Mouse (Mus musculus) CH12.LX (cell line): ENCODE measurements around the gene Fam243. TPM values are rescaled to one million over a fixed set of nuclear protein-coding genes. Genes with fewer than 3 reads are reported as not detected.

Experiments
- DNase-seq: peaks from one replicate; pipeline ENCODE4 v3.0.0-alpha.2; 2013; ENCODE audit errors: extremely low read depth
- H3K27ac ChIP-seq: 2 replicates; pipeline ENCODE4 v1.5.1; 2012; ENCODE audit warnings: low read depth, mild to moderate bottlenecking, control low read depth, moderate library complexity; ENCODE audit not compliant: insufficient read depth
- H3K27me3 ChIP-seq: replicated peaks from 2 replicates; pipeline ENCODE3; 2012; ENCODE audit warnings: inconsistent platforms
- H3K36me3 ChIP-seq, 2 experiments: replicated peaks in 1 of 2; 2 replicates each; pipeline versions ENCODE3 to v1.6.1; 2012; ENCODE audit warnings: inconsistent platforms in 1 of 2, low read length in 1 of 2, mild to moderate bottlenecking in 1 of 2, mixed read lengths in 1 of 2, moderate library complexity in 1 of 2; ENCODE audit not compliant: control insufficient read depth in 1 of 2, insufficient read depth in 1 of 2
- H3K4me1 ChIP-seq, 2 experiments: 2 replicates each; pipeline ENCODE4 v1.6.1; 2012; ENCODE audit warnings: inconsistent platforms in 1 of 2, moderate library complexity in 1 of 2; ENCODE audit not compliant: insufficient read depth in 2 of 2, control insufficient read depth in 1 of 2
- H3K4me2 ChIP-seq: 2 replicates; pipeline ENCODE4 v1.6.1; 2012; ENCODE audit warnings: low read depth, mild to moderate bottlenecking, control low read depth; ENCODE audit not compliant: poor library complexity, insufficient read depth, severe bottlenecking
- H3K4me3 ChIP-seq, 3 experiments: fragments of 150-350 bp in 1 of 3; sonication (generic) in 1 of 3; replicated peaks in 1 of 3; 2 replicates each; pipeline versions ENCODE3 to v1.5.1; 2011 to 2012; ENCODE audit warnings: low read depth in 2 of 3, low read length in 2 of 3, mild to moderate bottlenecking in 2 of 3, moderate library complexity in 2 of 3, control low read depth in 1 of 3, improper control_type of control experiment in 1 of 3, inconsistent platforms in 1 of 3, mixed read lengths in 1 of 3; ENCODE audit not compliant: poor library complexity in 1 of 3
- H3K79me2 ChIP-seq: replicated peaks from 2 replicates; pipeline ENCODE4 v1.6.1; 2012; ENCODE audit warnings: mild to moderate bottlenecking, moderate library complexity; ENCODE audit not compliant: control insufficient read depth, poor library complexity, insufficient read depth, severe bottlenecking; ENCODE audit errors: extremely low read depth
- H3K9ac ChIP-seq: 2 replicates; pipeline ENCODE4 v1.6.1; 2012; ENCODE audit warnings: low read depth, mild to moderate bottlenecking, control low read depth, moderate library complexity; ENCODE audit not compliant: insufficient read depth
- H3K9me3 ChIP-seq: replicated peaks from 2 replicates; pipeline ENCODE3; 2012; ENCODE audit warnings: low read length, inconsistent platforms, mixed read lengths
- BHLHE40 ChIP-seq: IDR thresholded peaks from 2 replicates; pipeline ENCODE4 v1.6.1; 2011; ENCODE audit warnings: mild to moderate bottlenecking, low read depth, low read length, improper control_type of control experiment
- CTCF ChIP-seq, 2 experiments: IDR thresholded peaks in 1 of 2; conservative IDR thresholded peaks in 1 of 2; 2 replicates each; pipeline ENCODE4 v1.5.1; 2011 to 2012; ENCODE audit warnings: low read depth in 2 of 2, low read length in 2 of 2, improper control_type of control experiment in 1 of 2, inconsistent platforms in 1 of 2, mild to moderate bottlenecking in 1 of 2, moderate library complexity in 1 of 2
- ELF1 ChIP-seq: IDR thresholded peaks from 2 replicates; pipeline ENCODE4 v1.6.1; 2014; ENCODE audit warnings: low read depth, mild to moderate bottlenecking, inconsistent platforms, low read length, improper control_type of control experiment
- ETS1 ChIP-seq: conservative IDR thresholded peaks from 2 replicates; pipeline ENCODE4 v1.6.1; 2012; ENCODE audit warnings: low read depth, mild to moderate bottlenecking, inconsistent platforms, low read length, improper control_type of control experiment, moderate library complexity
- HCFC1 ChIP-seq: IDR thresholded peaks from 2 replicates; pipeline ENCODE4 v1.6.1; 2012; ENCODE audit warnings: low read depth, mild to moderate bottlenecking, inconsistent platforms, low read length, improper control_type of control experiment
- IRF4 ChIP-seq: IDR thresholded peaks from 2 replicates; pipeline ENCODE4 v1.6.1; 2014; ENCODE audit warnings: low read depth, mild to moderate bottlenecking, inconsistent platforms, low read length, improper control_type of control experiment
- JUN ChIP-seq: IDR thresholded peaks from 2 replicates; pipeline ENCODE4 v1.6.1; 2011; ENCODE audit warnings: low read depth, mild to moderate bottlenecking, low read length, improper control_type of control experiment, moderate library complexity; ENCODE audit not compliant: insufficient read depth
- JUND ChIP-seq: conservative IDR thresholded peaks from 2 replicates; pipeline ENCODE4 v1.6.1; 2011; ENCODE audit warnings: low read depth, low read length, improper control_type of control experiment
- MAFK ChIP-seq: IDR thresholded peaks from 2 replicates; pipeline ENCODE4 v1.6.1; 2011; ENCODE audit warnings: low read length, improper control_type of control experiment; ENCODE audit not compliant: insufficient replicate concordance
- MEF2A ChIP-seq: IDR thresholded peaks from 2 replicates; pipeline ENCODE4 v1.6.1; 2014; ENCODE audit warnings: low read depth, mild to moderate bottlenecking, inconsistent platforms, low read length, improper control_type of control experiment, borderline replicate concordance
- NELFE ChIP-seq: IDR thresholded peaks from 2 replicates; pipeline ENCODE4 v1.6.1; 2011; ENCODE audit warnings: low read depth, low read length, improper control_type of control experiment
- PAX5 ChIP-seq: IDR thresholded peaks from 2 replicates; pipeline ENCODE4 v1.6.1; 2012; ENCODE audit warnings: low read length, inconsistent platforms, mixed read lengths
- RCOR1 ChIP-seq: conservative IDR thresholded peaks from 2 replicates; pipeline ENCODE4 v1.6.1; 2012; ENCODE audit warnings: low read depth, mild to moderate bottlenecking, inconsistent platforms, low read length, improper control_type of control experiment
- SIN3A ChIP-seq: IDR thresholded peaks from 2 replicates; pipeline ENCODE4 v1.6.1; 2012; ENCODE audit warnings: low read length, improper control_type of control experiment, inconsistent platforms
- TBP ChIP-seq: conservative IDR thresholded peaks from 2 replicates; pipeline ENCODE4 v1.6.1; 2011; ENCODE audit warnings: low read depth, low read length, improper control_type of control experiment
- TCF12 ChIP-seq: IDR thresholded peaks from 2 replicates; pipeline ENCODE4 v1.6.1; 2014; ENCODE audit warnings: low read depth, mild to moderate bottlenecking, inconsistent platforms, low read length, improper control_type of control experiment
- USF2 ChIP-seq: conservative IDR thresholded peaks from 2 replicates; pipeline ENCODE4 v1.6.1; 2011; ENCODE audit warnings: low read depth, low read length, improper control_type of control experiment
- ZC3H11A ChIP-seq: IDR thresholded peaks from 2 replicates; pipeline ENCODE4 v1.6.1; 2012; ENCODE audit warnings: low read depth, mild to moderate bottlenecking, inconsistent platforms, low read length, improper control_type of control experiment
- ZNF384 ChIP-seq: IDR thresholded peaks from 2 replicates; pipeline ENCODE4 v1.6.1; 2012; ENCODE audit warnings: low read depth, low read length, improper control_type of control experiment, inconsistent platforms
- dilution Hi-C: fragments of 300-500 bp; cut with MboI; formaldehyde crosslinking; loops from 2 replicates; pipeline ENCODE4 v1.14.3; 2020; ENCODE audit warnings: low sequenced_read_pairs; ENCODE audit not compliant: extremely low pct_unique_long_range_greater_than_20kb, extremely low pct_ligation_motif_present
- in situ Hi-C: fragments of 300-500 bp; cut with MboI; formaldehyde crosslinking; loops from 3 replicates; pipeline ENCODE4 v1.14.3; 2019; ENCODE audit warnings: low sequenced_read_pairs, low pct_ligation_motif_present, low pct_unique_long_range_greater_than_20kb, mixed read lengths
- polyA plus RNA-seq: library from polyadenylated mRNA; unstranded; fragments of >175 nt; gene quantifications from 2 replicates; pipeline ENCODE4 v1.2.1, GENCODE M21; 2012; ENCODE audit warnings: low read depth; ENCODE audit not compliant: insufficient read length
- total RNA-seq, 2 experiments: library from RNA; depleted of rRNA; stranded (reverse); fragments of 300-350 nt in 1 of 2; fragments of >200 nt in 1 of 2; gene quantifications; 2 replicates each; pipeline ENCODE4 v1.2.3; 2012 to 2014

Gene Fam243
- total and polyA plus RNA-seq, 3 experiments = not detected

- Histone ChIP-seq H3K79me2 (no peaks in the 10 kb centered on the region), H3K4me2 (no peak overlapping the region), H3K9me3 (no peaks in the 10 kb centered on the region), H3K4me3 (no peak overlapping the region), H3K9ac (no peak overlapping the region), H3K27me3 (peaks cover 7% of the 10 kb centered on the region), H3K4me1 (peaks cover 5 to 15% of the 10 kb centered on the region in 2 experiments)
- dilution Hi-C loops = no loop called here
- in situ Hi-C loops = loop anchor here (25.0 kb wide), 2 partner anchors 583 to 933 kb away; partner anchors contain the start of gene Ifnar2
- no peak for TF ChIP-seq SIN3A
- TF ChIP-seq BHLHE40 = no peak
- TF ChIP-seq IRF4 = no peak
- no peak for TF ChIP-seq ETS1
- TF ChIP-seq CTCF (conservative IDR thresholded peaks at IDR 0.05 in 1 of 2, IDR thresholded peaks at IDR 0.05 in 1 of 2; ENCODE audit: low read depth in 2 of 2, low read length in 2 of 2) = no peak
- no peak for TF ChIP-seq ELF1
- no peak for TF ChIP-seq JUND
- TF ChIP-seq PAX5 = no peak
- no peak for TF ChIP-seq USF2
- TF ChIP-seq TCF12 = no peak
- TF ChIP-seq ZNF384 = no peak
- TF ChIP-seq MEF2A = no peak
- no peak for TF ChIP-seq RCOR1
- TF ChIP-seq TBP = no peak
- no peak for TF ChIP-seq JUN
- TF ChIP-seq ZC3H11A = no peak
- no peak for TF ChIP-seq NELFE
- TF ChIP-seq, all 38 proteins: peak for 0
- H3K27ac ChIP-seq = no peak overlapping the region
- no peak for DNase-seq
- no peaks in the 10 kb centered on the region for H3K36me3 ChIP-seq
Measured at GRCm38 (mm10) chr16:92295328-92295727, 25.9 kb downstream of the Fam243 start.

DNA sequence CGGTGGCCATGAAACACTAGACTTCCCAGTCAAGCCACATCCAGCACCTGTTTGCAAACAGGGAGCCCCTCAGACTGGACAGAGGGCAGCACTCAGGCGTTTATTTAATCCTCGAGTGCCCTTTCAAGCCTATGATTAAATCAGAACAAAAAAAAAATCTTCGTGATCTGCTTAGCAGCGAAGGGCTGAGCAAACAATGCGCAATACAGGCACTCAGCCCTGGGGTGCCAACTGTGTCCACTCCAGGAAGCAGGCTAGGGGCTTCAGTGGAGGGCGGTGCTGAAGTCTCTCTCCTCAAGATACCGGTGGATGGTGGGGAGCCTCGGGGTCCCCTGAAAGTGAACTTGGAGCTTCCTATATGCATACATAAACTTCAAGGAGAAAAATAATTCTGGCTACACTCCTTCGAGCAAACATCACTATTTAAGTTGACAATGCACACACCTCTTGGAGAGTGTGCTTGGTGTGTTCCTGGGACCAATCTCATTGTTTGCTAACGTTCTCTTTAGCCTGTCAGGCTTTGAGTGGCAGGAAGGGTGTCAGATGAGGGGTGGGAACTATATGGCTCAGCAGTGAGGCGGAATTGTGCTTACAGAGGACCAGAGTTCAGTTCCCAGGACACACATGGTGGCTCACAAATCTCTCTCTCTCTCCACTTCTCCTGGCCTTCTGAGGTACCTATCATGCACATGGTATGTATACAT is 26.8 kb downstream of the Fam243 start:
- in situ Hi-C loops = loop anchor here (5.0 to 25.0 kb wide), 3 partner anchors 357 to 932 kb away; partner anchors contain the start of gene Ifnar2
- Histone ChIP-seq H3K36me3 (no peaks in the 10 kb centered on the region), H3K4me3 (no peak overlapping the region), H3K9me3 (no peaks in the 10 kb centered on the region), H3K4me1 (peaks cover 5 to 11% of the 10 kb centered on the region in 2 experiments), H3K4me2 (no peak overlapping the region), H3K27ac (no peak overlapping the region), H3K79me2 (no peaks in the 10 kb centered on the region), H3K27me3 (peaks cover 7% of the 10 kb centered on the region), H3K9ac (no peak overlapping the region)
- no peak for DNase-seq
- no peak for TF ChIP-seq MAFK
- no peak for TF ChIP-seq HCFC1
- TF ChIP-seq MEF2A = no peak
- dilution Hi-C loops = no loop called here
